Mouse (Mus musculus) testis, adult 2 months (tissue): ENCODE data around the gene Sdf2l1.

Experiments
- CTCF ChIP-seq: fragments of 200-500 bp; IDR thresholded peaks from 2 replicates; pipeline ENCODE4 v1.5.1; 2012; ENCODE audit warnings: low read depth, mild to moderate bottlenecking, inconsistent platforms, low read length, moderate library complexity; ENCODE audit not compliant: control insufficient read depth, insufficient read depth, insufficient replicate concordance
- POLR2A ChIP-seq: fragments of 200-500 bp; IDR thresholded peaks from 2 replicates; pipeline ENCODE4 v1.6.1; 2012; ENCODE audit warnings: low read depth, mild to moderate bottlenecking, inconsistent platforms, low read length, moderate library complexity; ENCODE audit not compliant: control insufficient read depth

DNA sequence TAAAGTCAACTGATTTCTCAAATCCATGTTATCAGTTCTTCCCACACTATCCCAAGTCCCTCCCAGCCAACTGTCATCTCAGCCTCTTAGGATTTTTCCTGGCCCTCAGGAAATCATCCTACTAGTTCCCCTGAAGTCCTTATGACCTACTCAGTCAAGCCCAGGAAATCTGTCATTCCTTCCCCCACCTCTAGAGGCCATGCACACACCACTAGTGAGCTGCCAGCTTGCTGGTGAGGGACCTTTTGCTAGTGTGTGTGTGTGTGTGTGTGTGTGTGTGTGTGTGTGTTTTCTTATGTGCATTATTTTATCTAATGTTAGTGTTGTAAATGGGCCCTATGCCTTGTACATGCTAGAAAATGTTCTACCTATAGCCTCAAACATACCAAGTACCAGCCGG is 4.9 kb downstream of the Sdf2l1 start:
- TF ChIP-seq CTCF, result peak; percentile 54; the same call in 1 of the 2 replicates
- TF ChIP-seq POLR2A, result no peak
